Mouse (Mus musculus) spleen, adult 18-20 months (tissue): ENCODE measurements around the gene Hoxd3.

Experiments used
- DNase-seq, 2 experiments: peaks; one replicate each; pipeline ENCODE4 v3.0.0; 2022; ENCODE audit warnings: mixed read lengths in 2 of 2

Hoxd3 gene

GRCm38 (mm10) chr2:74747661-74748141, 36.0 kb downstream of the Hoxd3 start:
- no peak for DNase-seq

- no peak for DNase-seq
These were observed 36.8 kb downstream of the Hoxd3 start for GRCm38 (mm10) chr2:74748436-74748995.

- DNase-seq = peak in 1 of 2 experiments; percentile 7
These were observed 37.8 kb downstream of the Hoxd3 start for GRCm38 (mm10) chr2:74749337-74750121.

- DNase-seq = no peak
These were observed 39.1 kb downstream of the Hoxd3 start for GRCm38 (mm10) chr2:74750731-74751250.

- DNase-seq = no peak
These were observed 40.1 kb downstream of the Hoxd3 start for GRCm38 (mm10) chr2:74751861-74752260.

GRCm38 (mm10) chr2:74752431-74753174, 40.9 kb downstream of the Hoxd3 start:
- no peak for DNase-seq

GRCm38 (mm10) chr2:74753175-74753523, 41.4 kb downstream of the Hoxd3 start:
- no peak for DNase-seq

- no peak for DNase-seq
These were observed 42.0 kb downstream of the Hoxd3 start for GRCm38 (mm10) chr2:74753711-74754110.

- DNase-seq = no peak
These were observed 48.4 kb downstream of the Hoxd3 start for GRCm38 (mm10) chr2:74760146-74760545.

- DNase-seq = no peak
These were observed 50.2 kb downstream of the Hoxd3 start for GRCm38 (mm10) chr2:74761941-74762340.

- no peak for DNase-seq
These were observed 51.0 kb downstream of the Hoxd3 start, which contains the start of gene Hoxd1 for GRCm38 (mm10) chr2:74762522-74763244. Hoxd1 (plus strand) TSS chr2:74762980.

- DNase-seq = no peak
These were observed 51.6 kb downstream of the Hoxd3 start for GRCm38 (mm10) chr2:74763245-74763735.

GRCm38 (mm10) chr2:74763976-74764375, 52.2 kb downstream of the Hoxd3 start:
- no peak for DNase-seq

GRCm38 (mm10) chr2:74774359-74774758, 62.6 kb downstream of the Hoxd3 start:
- DNase-seq = no peak

- DNase-seq = no peak
These were observed 66.0 kb downstream of the Hoxd3 start for GRCm38 (mm10) chr2:74777536-74778275.

GRCm38 (mm10) chr2:74781386-74781785, 69.7 kb downstream of the Hoxd3 start:
- no peak for DNase-seq

GRCm38 (mm10) chr2:74795531-74795930, 83.8 kb downstream of the Hoxd3 start:
- DNase-seq = no peak
